Mouse (Mus musculus) heart, adult 2 months (tissue): ENCODE data around the gene Nav1. TPM values are rescaled to one million over a fixed set of nuclear protein-coding genes. Genes with fewer than 3 reads are reported as not detected.

ENCODE experiments used
- DNase-seq, 2 experiments: peaks; one replicate each; pipeline ENCODE4 v3.0.0; 2021
- H3K27ac ChIP-seq: fragments of 200-600 bp; 2 replicates; pipeline ENCODE4 v1.8.1; 2022
- H3K27me3 ChIP-seq: fragments of 200-500 bp; 2 replicates; pipeline ENCODE4 v1.6.1; 2012; ENCODE audit warnings: mild to moderate bottlenecking, low read length, inconsistent platforms, mixed read lengths; ENCODE audit not compliant: control insufficient read depth, insufficient read depth
- H3K36me3 ChIP-seq: fragments of 200-500 bp; 2 replicates; pipeline ENCODE4 v1.6.1; 2012; ENCODE audit warnings: low read length, inconsistent platforms; ENCODE audit not compliant: control insufficient read depth, insufficient read depth
- H3K4me1 ChIP-seq: fragments of 200-500 bp; 2 replicates; pipeline ENCODE4 v1.6.1; 2011; ENCODE audit warnings: low read length; ENCODE audit not compliant: control insufficient read depth, insufficient read depth
- H3K4me3 ChIP-seq: fragments of 200-600 bp; 2 replicates; pipeline ENCODE4 v1.8.1; 2022
- H3K79me2 ChIP-seq: fragments of 200-500 bp; replicated peaks from 2 replicates; pipeline ENCODE4 v1.6.1; 2012; ENCODE audit warnings: mild to moderate bottlenecking, inconsistent platforms, low read length, moderate library complexity, mixed read lengths; ENCODE audit not compliant: control insufficient read depth, insufficient read depth
- H3K9ac ChIP-seq: fragments of 200-500 bp; 2 replicates; pipeline ENCODE4 v1.6.1; 2012; ENCODE audit warnings: low read depth, mild to moderate bottlenecking, control low read depth, inconsistent platforms, low read length, mixed read lengths
- CTCF ChIP-seq: fragments of 200-600 bp; IDR thresholded peaks from 2 replicates; pipeline ENCODE4 v1.8.1; 2022; ENCODE audit warnings: antibody characterized with exemption, mild to moderate bottlenecking, moderate library complexity
- EP300 ChIP-seq: fragments of 200-500 bp; IDR thresholded peaks from 2 replicates; pipeline ENCODE4 v1.6.1; 2011; ENCODE audit warnings: low read depth, low read length, control low read depth; ENCODE audit not compliant: insufficient read depth
- POLR2A ChIP-seq: fragments of 200-500 bp; IDR thresholded peaks from 2 replicates; pipeline ENCODE4 v1.6.1; 2011; ENCODE audit warnings: mild to moderate bottlenecking, low read depth, low read length, control low read depth; ENCODE audit not compliant: insufficient read depth
- WGBS: fragments of 180-500 bp; shearing (Covaris S2); methylation state at CpG from one replicate; pipeline ENCODE4 v1.1.7; 2018; 5-methylcytosine and 5-hydroxymethylcytosine counted together
- intact Hi-C: fragments of 180-260 bp; cut with DNase I; formaldehyde crosslinking; loops from one replicate; pipeline ENCODE4 v1.15.1; 2025
- polyA plus RNA-seq: library from polyadenylated mRNA; depleted of rRNA; stranded (reverse); fragments of >200 nt; gene quantifications from 2 replicates; pipeline ENCODE4 v1.2.3, GENCODE M21; 2012
- total RNA-seq, 2 experiments: library from RNA; stranded (reverse); gene quantifications; 2 replicates each; pipeline ENCODE4 v1.2.3; 2021

The Nav1 gene
- total and polyA plus RNA-seq, 3 experiments = 15.2 to 20.7 (median 19.1) TPM

GRCm38 (mm10) chr1:135633478-135633877 lies 26.4 kb upstream of the Nav1 start:
- WGBS = 79% methylated on average over 4 of the region's 4 CpGs
- peaks cover 33% of the 10 kb centered on the region for H3K4me1 ChIP-seq
- no peak overlapping the region for H3K27ac ChIP-seq
- H3K9ac ChIP-seq = no peak overlapping the region
- no peak overlapping the region for H3K4me3 ChIP-seq
- intact Hi-C loops = loop anchor here (2.0 kb wide), 1 partner anchor 25 kb away; no protein-coding TSS in a partner anchor
- no peaks in the 10 kb centered on the region for H3K27me3 ChIP-seq
- H3K79me2 ChIP-seq = no peaks in the 10 kb centered on the region
- peaks cover 2% of the 10 kb centered on the region; the same call in 1 of the 2 replicates for H3K36me3 ChIP-seq
- no peak for DNase-seq
- TF ChIP-seq EP300 (no peak), CTCF (no peak), POLR2A (no peak)

GRCm38 (mm10) chr1:135632199-135632598 lies 25.1 kb upstream of the Nav1 start:
- no peak for DNase-seq
- TF ChIP-seq POLR2A = no peak
- TF ChIP-seq EP300 = no peak
- TF ChIP-seq CTCF = no peak
- Histone ChIP-seq H3K4me3 (no peak overlapping the region), H3K4me1 (peaks cover 30% of the 10 kb centered on the region), H3K9ac (no peak overlapping the region), H3K27ac (peak overlapping the region; percentile 71), H3K27me3 (no peaks in the 10 kb centered on the region), H3K79me2 (no peaks in the 10 kb centered on the region), H3K36me3 (peaks cover 2% of the 10 kb centered on the region; the same call in 1 of the 2 replicates)
- intact Hi-C loops = loop anchor here (2.0 kb wide), 1 partner anchor 27 kb away; no protein-coding TSS in a partner anchor
- 93% methylated on average over 1 of the region's 1 CpGs for WGBS

GRCm38 (mm10) chr1:135631515-135631914 lies 24.4 kb upstream of the Nav1 start:
- Histone ChIP-seq H3K4me1 (peaks cover 26% of the 10 kb centered on the region), H3K27ac (peak overlapping the region; percentile 82), H3K27me3 (no peaks in the 10 kb centered on the region), H3K9ac (no peak overlapping the region), H3K79me2 (no peaks in the 10 kb centered on the region), H3K4me3 (no peak overlapping the region), H3K36me3 (peaks cover 2% of the 10 kb centered on the region; the same call in 1 of the 2 replicates)
- 10% methylated on average over 8 of the region's 8 CpGs for WGBS
- intact Hi-C loops = loop anchor here (2.0 kb wide), 4 partner anchors 39 to 83 kb away; no protein-coding TSS in a partner anchor
- TF ChIP-seq CTCF (no peak), POLR2A (peak; percentile 54; the same call in 1 of the 2 replicates), EP300 (peak; percentile 99)
- peak; percentile 87 to 93 for DNase-seq

- Histone ChIP-seq H3K4me3 (no peak overlapping the region), H3K79me2 (no peaks in the 10 kb centered on the region), H3K9ac (no peak overlapping the region), H3K27ac (peak overlapping the region; percentile 82), H3K4me1 (peaks cover 17% of the 10 kb centered on the region), H3K36me3 (peaks cover 2% of the 10 kb centered on the region; the same call in 1 of the 2 replicates), H3K27me3 (no peaks in the 10 kb centered on the region)
- DNase-seq = peak in 1 of 2 experiments; percentile 36
- TF ChIP-seq CTCF = no peak
- no peak for TF ChIP-seq POLR2A
- no peak for TF ChIP-seq EP300
- intact Hi-C loops = loop anchor here (2.0 kb wide), 4 partner anchors 41 to 81 kb away; no protein-coding TSS in a partner anchor
- 60% methylated on average over 5 of the region's 5 CpGs for WGBS
Measured at GRCm38 (mm10) chr1:135629846-135630245, 22.8 kb upstream of the Nav1 start.

- Histone ChIP-seq H3K9ac (no peak overlapping the region), H3K4me1 (peaks cover 6% of the 10 kb centered on the region), H3K36me3 (peaks cover 2% of the 10 kb centered on the region), H3K4me3 (no peak overlapping the region), H3K27ac (no peak overlapping the region), H3K27me3 (no peaks in the 10 kb centered on the region), H3K79me2 (no peaks in the 10 kb centered on the region)
- TF ChIP-seq POLR2A (no peak), CTCF (no peak), EP300 (no peak)
- intact Hi-C loops = no loop called here
- no peak for DNase-seq
- 59% methylated on average over 6 of the region's 6 CpGs for WGBS
Measured at GRCm38 (mm10) chr1:135626218-135626617, 19.1 kb upstream of the Nav1 start.

GRCm38 (mm10) chr1:135625741-135626140 lies 18.6 kb upstream of the Nav1 start:
- H3K4me3 ChIP-seq = no peak overlapping the region
- H3K9ac ChIP-seq = no peak overlapping the region
- H3K27ac ChIP-seq = no peak overlapping the region
- peaks cover 2% of the 10 kb centered on the region for H3K4me1 ChIP-seq
- intact Hi-C loops = no loop called here
- DNase-seq = no peak
- TF ChIP-seq CTCF (no peak), EP300 (no peak), POLR2A (no peak)
- no peaks in the 10 kb centered on the region for H3K27me3 ChIP-seq
- 74% methylated on average over 3 of the region's 3 CpGs for WGBS
- no peaks in the 10 kb centered on the region for H3K79me2 ChIP-seq
- H3K36me3 ChIP-seq = peaks cover 2% of the 10 kb centered on the region
